Mouse (Mus musculus): ENCODE results near the gene Pnpo. TPM values are rescaled to one million over a fixed set of nuclear protein-coding genes. Genes with fewer than 3 reads are reported as not detected.

Pnpo gene
- polyA plus RNA-seq, 1 experiment from 2014 or later = 26.0 TPM

DNA sequence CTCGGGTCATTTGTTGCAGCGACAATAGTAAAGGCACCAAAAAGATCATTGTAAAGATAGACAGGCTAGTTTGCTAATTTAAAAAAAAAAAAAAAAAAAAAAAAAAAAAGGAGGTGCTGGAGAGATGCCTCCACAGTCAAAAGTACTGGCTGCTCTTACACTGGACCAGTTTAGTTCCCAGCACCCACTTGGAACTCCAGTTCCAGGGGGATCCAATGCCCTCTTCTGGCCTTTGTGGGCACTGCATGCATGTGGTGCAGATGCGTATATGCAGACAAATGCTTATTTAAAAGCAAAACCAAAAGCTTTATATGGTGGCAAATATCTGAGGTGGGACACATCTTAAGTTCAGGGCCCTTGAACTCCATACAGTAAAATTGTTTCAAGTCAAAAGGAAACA, 7.0 kb upstream of the Pnpo start:
- 94% methylated on average over 3 of the region's 3 CpGs for WGBS
- DNase-seq (ENCODE audit: low spot score) = no peak

DNA sequence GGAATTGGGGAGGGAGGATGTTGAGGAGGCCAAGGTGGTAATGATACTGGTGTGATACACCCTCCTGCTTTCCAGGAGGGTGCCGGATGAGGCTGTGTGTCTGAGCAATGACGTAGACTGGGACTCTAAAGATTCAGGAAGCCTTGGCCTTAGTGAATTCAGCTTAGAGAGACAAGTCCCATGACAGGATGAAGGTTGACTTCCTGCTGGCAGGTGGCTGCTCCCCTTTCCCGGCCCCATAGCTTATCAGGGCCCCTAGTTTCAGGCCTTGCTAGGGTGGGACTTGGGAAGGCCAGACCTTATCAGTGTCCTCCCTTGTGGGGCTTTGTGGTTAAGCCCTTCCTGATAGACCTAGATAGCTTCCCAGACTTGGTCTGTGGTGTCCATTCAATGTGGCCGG, 4.1 kb upstream of the Pnpo start:
- H3K36me3 ChIP-seq (ENCODE audit: control insufficient read depth, insufficient read depth, low read length) = peaks cover 2% of the 10 kb centered on the region; the same call in 1 of the 2 replicates
- DNase-seq (ENCODE audit: low spot score) = no peak
- H3K27ac ChIP-seq (ENCODE audit: low read depth, low read length) = no peak overlapping the region
- no peak for ATAC-seq (ENCODE audit: low FRiP score)
- H3K27me3 ChIP-seq (ENCODE audit: control insufficient read depth, insufficient read depth, low read length) = no peaks in the 10 kb centered on the region
- H3K9me3 ChIP-seq (ENCODE audit: control insufficient read depth, low read length) = no peaks in the 10 kb centered on the region
- H3K4me3 ChIP-seq (ENCODE audit: low read depth, low read length) = no peak overlapping the region
- H3K9ac ChIP-seq (ENCODE audit: low read depth, low read length) = no peak overlapping the region
- 89% methylated on average over 4 of the region's 4 CpGs for WGBS
- H3K4me1 ChIP-seq (replicated peaks; ENCODE audit: control insufficient read depth, insufficient read depth, low read length) = no peaks in the 10 kb centered on the region; the same call in 1 of the 2 replicates
- no peak overlapping the region for H3K4me2 ChIP-seq (replicated peaks; ENCODE audit: low read depth, low read length)

More for the DNA sequence above, 7.0 kb upstream of the Pnpo start:
- no peaks in the 10 kb centered on the region for H3K27me3 ChIP-seq (ENCODE audit: control insufficient read depth, insufficient read depth, low read length)
- no peaks in the 10 kb centered on the region for H3K9me3 ChIP-seq (ENCODE audit: control insufficient read depth, low read length)
- H3K36me3 ChIP-seq (ENCODE audit: control insufficient read depth, insufficient read depth, low read length) = peaks cover 6% of the 10 kb centered on the region
- no peak overlapping the region for H3K27ac ChIP-seq (ENCODE audit: low read depth, low read length)
- no peak overlapping the region for H3K9ac ChIP-seq (ENCODE audit: low read depth, low read length)
- ATAC-seq (ENCODE audit: low FRiP score) = no peak
- no peak overlapping the region for H3K4me3 ChIP-seq (ENCODE audit: low read depth, low read length)
- no peak overlapping the region for H3K4me2 ChIP-seq (replicated peaks; ENCODE audit: low read depth, low read length)
- no peaks in the 10 kb centered on the region for H3K4me1 ChIP-seq (replicated peaks; ENCODE audit: control insufficient read depth, insufficient read depth, low read length)

GRCm38 (mm10) chr11:96946498-96946897, 2.7 kb upstream of the Pnpo start:
- ATAC-seq (ENCODE audit: low FRiP score) (no peak), DNase-seq (ENCODE audit: low spot score) (no peak)
- Histone ChIP-seq H3K4me3 (ENCODE audit: low read depth, low read length) (no peak overlapping the region), H3K36me3 (ENCODE audit: control insufficient read depth, insufficient read depth, low read length) (no peaks in the 10 kb centered on the region), H3K27ac (ENCODE audit: low read depth, low read length) (no peak overlapping the region), H3K9me3 (ENCODE audit: control insufficient read depth, low read length) (no peaks in the 10 kb centered on the region), H3K4me2 (replicated peaks; ENCODE audit: low read depth, low read length) (no peak overlapping the region), H3K27me3 (ENCODE audit: control insufficient read depth, insufficient read depth, low read length) (no peaks in the 10 kb centered on the region), H3K4me1 (replicated peaks; ENCODE audit: control insufficient read depth, insufficient read depth, low read length) (no peaks in the 10 kb centered on the region; the same call in 1 of the 2 replicates), H3K9ac (ENCODE audit: low read depth, low read length) (no peak overlapping the region)
- 77% methylated on average over 9 of the region's 9 CpGs for WGBS

DNA sequence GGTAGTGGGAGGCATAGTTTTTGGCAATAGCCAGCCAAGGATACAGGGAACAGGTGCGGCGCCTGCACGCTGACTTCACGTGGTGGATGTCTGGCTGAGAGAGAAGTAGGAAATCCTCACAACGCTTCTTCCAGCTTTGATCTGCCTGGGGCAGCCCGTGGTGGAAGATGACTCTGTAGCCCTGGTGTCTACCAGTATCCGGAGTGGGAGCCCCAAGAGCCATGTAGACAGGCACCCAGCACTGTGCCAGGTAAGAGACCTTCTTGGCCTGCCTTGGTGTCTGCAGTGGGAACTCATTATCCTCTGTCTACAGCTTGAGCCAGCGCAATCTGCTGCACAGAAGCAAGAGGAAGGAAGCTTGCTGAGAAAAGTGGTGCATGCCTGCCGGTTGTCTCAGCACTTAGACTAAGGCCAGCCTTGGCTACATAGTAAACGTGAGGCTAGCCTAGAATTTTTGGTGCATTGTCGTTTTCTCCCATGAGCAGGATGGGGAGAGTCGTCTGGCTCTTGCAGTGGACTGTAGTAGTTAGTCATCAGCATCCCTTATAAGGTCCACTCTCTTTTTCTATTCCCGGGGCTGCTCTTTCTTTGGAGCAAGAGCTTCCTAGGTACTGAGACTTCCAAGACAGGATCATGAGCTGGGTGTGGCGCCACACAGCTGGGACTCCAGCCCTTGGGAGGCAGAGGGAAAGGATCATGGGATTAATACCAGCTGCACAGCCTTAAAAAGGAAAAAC, 1.2 kb upstream of the Pnpo start:
- ATAC-seq (ENCODE audit: low FRiP score) = no peak
- peak overlapping the region; percentile 7; the same call in 1 of the 2 replicates for H3K9ac ChIP-seq (ENCODE audit: low read depth, low read length)
- no peak overlapping the region for H3K4me3 ChIP-seq (ENCODE audit: low read depth, low read length)
- DNase-seq (ENCODE audit: low spot score) = no peak
- no peak overlapping the region for H3K27ac ChIP-seq (ENCODE audit: low read depth, low read length)
- H3K9me3 ChIP-seq (ENCODE audit: control insufficient read depth, low read length) = no peaks in the 10 kb centered on the region
- no peaks in the 10 kb centered on the region; the same call in 1 of the 2 replicates for H3K4me1 ChIP-seq (replicated peaks; ENCODE audit: control insufficient read depth, insufficient read depth, low read length)
- peak overlapping the region; percentile 89 for H3K4me2 ChIP-seq (replicated peaks; ENCODE audit: low read depth, low read length)
- H3K36me3 ChIP-seq (ENCODE audit: control insufficient read depth, insufficient read depth, low read length) = no peaks in the 10 kb centered on the region
- H3K27me3 ChIP-seq (ENCODE audit: control insufficient read depth, insufficient read depth, low read length) = no peaks in the 10 kb centered on the region
- WGBS = 84% methylated on average over 14 of the region's 14 CpGs

DNA sequence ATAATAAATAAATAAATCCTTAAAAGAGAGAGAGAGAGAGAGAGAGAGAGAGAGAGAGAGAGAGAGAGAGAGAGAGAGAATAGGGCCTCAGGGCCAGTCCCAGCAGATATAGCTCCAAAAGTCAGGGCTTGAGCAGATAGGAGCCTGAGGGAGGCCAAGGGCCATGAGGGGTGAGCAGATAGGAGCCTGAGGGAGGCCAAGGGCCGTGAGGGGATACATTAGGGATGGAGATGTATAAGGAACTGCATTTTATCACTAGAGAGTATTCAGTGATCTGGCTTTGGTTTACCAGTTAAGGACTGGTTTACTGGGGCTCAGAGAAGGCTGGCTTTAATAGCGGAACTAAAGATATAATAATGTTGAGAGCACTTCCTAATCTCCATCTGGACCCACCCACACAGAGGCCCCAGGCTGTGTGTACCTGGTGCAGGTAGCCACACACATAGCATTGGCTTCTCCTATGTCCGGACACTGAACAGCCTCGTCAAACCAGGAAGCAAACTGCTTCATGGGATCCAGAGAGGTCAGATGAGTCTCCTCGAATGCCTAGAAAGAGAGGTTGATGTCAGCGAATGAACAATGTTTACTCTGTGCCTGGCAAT, 1.7 kb downstream of the Pnpo start:
- Histone ChIP-seq H3K27me3 (ENCODE audit: control insufficient read depth, insufficient read depth, low read length) (no peaks in the 10 kb centered on the region), H3K9me3 (ENCODE audit: control insufficient read depth, low read length) (no peaks in the 10 kb centered on the region), H3K4me1 (replicated peaks; ENCODE audit: control insufficient read depth, insufficient read depth, low read length) (no peaks in the 10 kb centered on the region; the same call in 1 of the 2 replicates), H3K4me2 (replicated peaks; ENCODE audit: low read depth, low read length) (no peak overlapping the region), H3K4me3 (ENCODE audit: low read depth, low read length) (no peak overlapping the region), H3K36me3 (ENCODE audit: control insufficient read depth, insufficient read depth, low read length) (no peaks in the 10 kb centered on the region), H3K27ac (ENCODE audit: low read depth, low read length) (no peak overlapping the region), H3K9ac (ENCODE audit: low read depth, low read length) (no peak overlapping the region)
- DNase-seq (ENCODE audit: low spot score) = no peak
- 81% methylated on average over 6 of the region's 6 CpGs for WGBS
- ATAC-seq (ENCODE audit: low FRiP score) = no peak

DNA sequence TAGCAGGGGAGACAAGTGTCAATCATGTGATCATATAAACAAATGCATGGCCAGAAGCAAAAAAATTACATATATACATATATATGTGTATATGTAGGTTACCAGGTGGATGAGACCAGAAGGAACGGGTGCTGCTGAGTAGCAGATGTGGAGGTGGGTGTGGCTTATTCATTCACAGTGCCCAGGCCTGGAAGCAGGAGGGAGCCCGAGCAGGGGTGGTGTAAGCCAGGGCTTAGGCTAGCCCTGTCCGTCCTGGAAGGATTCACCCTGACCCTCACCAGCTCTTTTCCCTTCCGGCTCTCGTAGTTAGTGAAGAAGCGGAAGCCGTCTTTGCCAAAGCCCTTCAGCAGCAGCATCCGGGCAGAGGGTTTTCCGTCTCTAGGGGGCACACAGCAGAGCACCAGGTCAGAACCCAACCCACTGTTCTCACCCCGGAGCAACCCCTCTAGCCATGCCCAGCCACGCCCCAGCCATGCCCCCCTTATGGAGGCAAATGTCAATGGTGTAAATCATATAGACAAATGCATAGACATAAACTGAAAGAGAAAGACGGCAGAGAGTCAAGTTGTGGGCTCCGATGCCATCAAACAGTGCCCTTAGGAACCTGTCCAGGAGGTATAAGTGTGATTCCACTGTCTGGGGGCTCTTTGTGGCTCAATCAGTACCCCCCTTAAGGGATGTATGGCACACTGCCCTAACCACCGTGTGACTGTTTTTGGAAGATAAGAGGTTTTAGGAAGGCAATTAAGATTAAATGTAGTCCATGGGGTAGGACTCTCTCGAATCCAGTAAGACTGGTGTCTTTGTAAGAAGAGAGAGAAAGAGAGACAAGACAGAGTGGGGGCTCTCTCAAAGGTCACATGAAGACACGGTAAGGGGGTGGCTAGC, 3.0 kb downstream of the Pnpo start:
- Histone ChIP-seq H3K27ac (ENCODE audit: low read depth, low read length) (no peak overlapping the region), H3K4me1 (replicated peaks; ENCODE audit: control insufficient read depth, insufficient read depth, low read length) (no peaks in the 10 kb centered on the region; the same call in 1 of the 2 replicates), H3K9ac (ENCODE audit: low read depth, low read length) (no peak overlapping the region), H3K9me3 (ENCODE audit: control insufficient read depth, low read length) (no peaks in the 10 kb centered on the region), H3K4me2 (replicated peaks; ENCODE audit: low read depth, low read length) (no peak overlapping the region), H3K4me3 (ENCODE audit: low read depth, low read length) (no peak overlapping the region), H3K36me3 (ENCODE audit: control insufficient read depth, insufficient read depth, low read length) (no peaks in the 10 kb centered on the region), H3K27me3 (ENCODE audit: control insufficient read depth, insufficient read depth, low read length) (no peaks in the 10 kb centered on the region)
- DNase-seq (ENCODE audit: low spot score) = no peak
- no peak for ATAC-seq (ENCODE audit: low FRiP score)
- WGBS = 80% methylated on average over 16 of the region's 16 CpGs

- H3K4me2 ChIP-seq (replicated peaks; ENCODE audit: low read depth, low read length) = no peak overlapping the region
- H3K36me3 ChIP-seq (ENCODE audit: control insufficient read depth, insufficient read depth, low read length) = no peaks in the 10 kb centered on the region
- no peaks in the 10 kb centered on the region for H3K27me3 ChIP-seq (ENCODE audit: control insufficient read depth, insufficient read depth, low read length)
- no peak overlapping the region for H3K9ac ChIP-seq (ENCODE audit: low read depth, low read length)
- H3K9me3 ChIP-seq (ENCODE audit: control insufficient read depth, low read length) = no peaks in the 10 kb centered on the region
- no peak for DNase-seq (ENCODE audit: low spot score)
- no peaks in the 10 kb centered on the region for H3K4me1 ChIP-seq (replicated peaks; ENCODE audit: control insufficient read depth, insufficient read depth, low read length)
- 87% methylated on average over 6 of the region's 6 CpGs for WGBS
- no peak for ATAC-seq (ENCODE audit: low FRiP score)
- no peak overlapping the region for H3K4me3 ChIP-seq (ENCODE audit: low read depth, low read length)
- H3K27ac ChIP-seq (ENCODE audit: low read depth, low read length) = no peak overlapping the region
Observed at GRCm38 (mm10) chr11:96938426-96938800, 5.4 kb downstream of the Pnpo start.

DNA sequence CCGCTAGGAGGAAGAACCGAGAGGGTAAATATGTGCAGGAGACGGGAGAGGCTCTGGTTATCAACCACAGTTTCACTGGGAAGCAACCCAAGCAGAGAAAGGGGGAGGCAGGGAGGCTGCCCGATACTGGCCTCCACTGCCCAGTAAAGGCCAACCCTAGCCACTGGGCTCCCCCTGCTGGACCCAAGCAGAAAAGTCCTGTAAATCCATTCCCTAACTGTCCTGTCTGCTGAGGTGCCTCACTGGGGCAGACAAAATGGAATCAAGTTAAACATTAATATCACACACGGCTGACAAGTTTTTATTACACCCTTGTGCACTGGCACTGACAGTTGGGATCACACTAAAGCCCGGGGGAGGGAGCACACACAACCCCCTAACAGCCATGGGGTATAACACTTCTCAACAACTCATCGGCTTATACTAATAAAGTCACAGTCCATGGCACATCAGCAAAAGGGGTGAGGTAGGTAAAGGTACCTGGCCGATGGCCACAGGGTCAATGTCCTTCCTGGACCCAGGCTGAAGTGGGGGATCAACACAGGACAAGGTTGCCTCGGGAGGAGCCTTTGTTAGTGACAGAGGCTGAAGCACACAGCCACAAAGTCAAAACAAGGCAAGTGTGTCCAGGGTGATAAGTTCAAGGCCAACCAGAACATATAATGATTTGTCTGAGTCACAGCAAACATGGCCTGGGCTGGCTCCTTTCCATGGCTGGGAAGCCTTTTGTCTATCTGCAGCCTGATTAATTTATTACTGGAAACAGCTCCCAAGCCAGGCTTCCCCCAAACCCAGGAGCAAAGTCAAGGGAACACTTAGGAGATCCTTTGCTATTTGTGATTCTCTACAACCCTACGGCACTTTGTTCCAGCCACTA, 6.0 kb downstream of the Pnpo start:
- Histone ChIP-seq H3K27me3 (ENCODE audit: control insufficient read depth, insufficient read depth, low read length) (no peaks in the 10 kb centered on the region), H3K4me3 (ENCODE audit: low read depth, low read length) (no peak overlapping the region), H3K4me2 (replicated peaks; ENCODE audit: low read depth, low read length) (no peak overlapping the region), H3K9me3 (ENCODE audit: control insufficient read depth, low read length) (no peaks in the 10 kb centered on the region), H3K4me1 (replicated peaks; ENCODE audit: control insufficient read depth, insufficient read depth, low read length) (no peaks in the 10 kb centered on the region), H3K27ac (ENCODE audit: low read depth, low read length) (no peak overlapping the region), H3K36me3 (ENCODE audit: control insufficient read depth, insufficient read depth, low read length) (no peaks in the 10 kb centered on the region), H3K9ac (ENCODE audit: low read depth, low read length) (no peak overlapping the region)
- 58% methylated on average over 10 of the region's 10 CpGs for WGBS
- peak; percentile 72 for DNase-seq (ENCODE audit: low spot score)
- ATAC-seq (ENCODE audit: low FRiP score) = no peak

Measured in hindbrain, embryonic 11.5 days (tissue).